21 mouse cellular contexts compared by ENCODE assay signal in genomic region chr12:32101306-32101705, GRCm38 (mm10). TPM values are rescaled to one million over a fixed set of nuclear protein-coding genes. Genes with fewer than 3 reads are reported as not detected.
A peak's percentile ranks its signal among the peaks of the same experiment; 100 is the strongest.
DNase-seq lines count a peak whose midpoint lies in the region; ATAC-seq and TF ChIP-seq lines count a peak whose summit lies in the region.
"Had no signal": no experiment of that assay in that cellular context is flagged by ENCODE, and none has a peak within 500 bp of the region (broad histone marks: within the 10 kb centered on the region; RNA-seq: fewer than 3 reads in every experiment).

No protein-coding gene starts in this region.

- no peak overlapping the region for H3K4me3 ChIP-seq in liver, embryonic 11.5 days (ENCODE audit: low read depth, low read length)
- no peak overlapping the region for H3K4me3 ChIP-seq in liver, postnatal 0 days (ENCODE audit: low read depth, low read length)
- H3K4me3 ChIP-seq: embryonic facial prominence, embryonic 10.5 days; forebrain, embryonic 12.5 days; heart, embryonic 15.5 days; hindbrain, embryonic 15.5 days; midbrain, embryonic 12.5 days had no signal

- H3K4me1 ChIP-seq in liver, embryonic 11.5 days (replicated peaks; ENCODE audit: control insufficient read depth, insufficient read depth, low read length) = peaks cover 40% of the 10 kb centered on the region
- peaks cover 35% of the 10 kb centered on the region for H3K4me1 ChIP-seq in liver, postnatal 0 days (ENCODE audit: insufficient read depth)
- H3K4me1 ChIP-seq: forebrain, embryonic 12.5 days; hindbrain, embryonic 15.5 days had no signal

- 91% methylated on average over 4 of the region's 4 CpGs for WGBS in liver, embryonic 11.5 days
- WGBS in liver, postnatal 0 days (ENCODE audit: insufficient replicate concordance) = 84% methylated on average over 4 of the region's 4 CpGs

- no peak for ATAC-seq in liver, embryonic 11.5 days (replicated peaks; ENCODE audit: low FRiP score)
- ATAC-seq in granulocyte monocyte progenitor cell, adult 5-6 weeks (replicated peaks; ENCODE audit: poor library complexity, severe bottlenecking) = peak; percentile 33; the same call in 1 of the 2 replicates
- no peak for ATAC-seq in liver, postnatal 0 days

- no peak overlapping the region for H3K27ac ChIP-seq in liver, embryonic 11.5 days (ENCODE audit: low read depth, low read length)
- H3K27ac ChIP-seq in liver, postnatal 0 days (ENCODE audit: low read depth) = peak overlapping the region; percentile 49; the same call in 1 of the 2 replicates
- H3K27ac ChIP-seq: embryonic facial prominence, embryonic 10.5 days; forebrain, embryonic 12.5 days; heart, embryonic 15.5 days; hindbrain, embryonic 15.5 days; midbrain, embryonic 12.5 days; stomach, postnatal 0 days had no signal

- peak; percentile 55 for DNase-seq in liver
- no peak for DNase-seq in liver, embryonic 11.5 days (ENCODE audit: low spot score)
- DNase-seq in B cell, adult 2 months = peak; percentile 49 to 61
- DNase-seq in liver, postnatal 0 days = no peak
- no peak for DNase-seq in T-cell, adult 2 months (ENCODE audit: low spot score)
- no peak for DNase-seq in thymus, postnatal 36 days
- DNase-seq: adrenal gland, postnatal 10 days; cerebellum, adult 9-11 months; gastrocnemius, postnatal 25 days; kidney, adult 8-10 months; kidney, postnatal 10 days; lung, adult 18-20 months; lung, postnatal 14 days; thymus, adult 2 months had no signal

- TF ChIP-seq EP300 in liver, postnatal 0 days (IDR thresholded peaks at IDR 0.05; ENCODE audit: low read depth) = no peak

- H3K27me3 ChIP-seq in liver, embryonic 11.5 days (replicated peaks; ENCODE audit: control insufficient read depth, insufficient read depth, low read length) = no peaks in the 10 kb centered on the region
- no peaks in the 10 kb centered on the region for H3K27me3 ChIP-seq in liver, postnatal 0 days (ENCODE audit: insufficient read depth, low read length)
- H3K27me3 ChIP-seq: forebrain, embryonic 12.5 days; heart, embryonic 15.5 days; hindbrain, embryonic 15.5 days; midbrain, embryonic 12.5 days had no signal

- H3K9ac ChIP-seq in liver, embryonic 11.5 days (ENCODE audit: low read depth, low read length) = no peak overlapping the region
- H3K9ac ChIP-seq in liver, postnatal 0 days (replicated peaks) = no peak overlapping the region
- H3K9ac ChIP-seq: forebrain, embryonic 12.5 days; heart, embryonic 15.5 days; hindbrain, embryonic 15.5 days; midbrain, embryonic 12.5 days had no signal

- no peaks in the 10 kb centered on the region for H3K36me3 ChIP-seq in liver, embryonic 11.5 days (ENCODE audit: control insufficient read depth, insufficient read depth, low read length)
- H3K36me3 ChIP-seq in liver, postnatal 0 days (replicated peaks; ENCODE audit: insufficient read depth, low read length) = peaks cover 17% of the 10 kb centered on the region; the same call in 1 of the 2 replicates
- H3K36me3 ChIP-seq: embryonic facial prominence, embryonic 10.5 days; forebrain, embryonic 12.5 days; heart, embryonic 15.5 days; hindbrain, embryonic 15.5 days; midbrain, embryonic 12.5 days had no signal

- no peaks in the 10 kb centered on the region for H3K9me3 ChIP-seq in liver, embryonic 11.5 days (ENCODE audit: control insufficient read depth, low read length)
- H3K9me3 ChIP-seq in liver, postnatal 0 days (ENCODE audit: low read length) = no peaks in the 10 kb centered on the region
- H3K9me3 ChIP-seq: embryonic facial prominence, embryonic 10.5 days; forebrain, embryonic 12.5 days; heart, embryonic 15.5 days; hindbrain, embryonic 15.5 days; midbrain, embryonic 12.5 days had no signal

- no peak overlapping the region for H3K4me2 ChIP-seq in liver, embryonic 11.5 days
- no peak overlapping the region for H3K4me2 ChIP-seq in liver, postnatal 0 days (ENCODE audit: low read depth, low read length)
- H3K4me2 ChIP-seq: forebrain, embryonic 12.5 days; heart, embryonic 15.5 days; hindbrain, embryonic 15.5 days; midbrain, embryonic 12.5 days had no signal

- TF ChIP-seq CTCF in liver, postnatal 0 days (IDR thresholded peaks at IDR 0.05; ENCODE audit: low read depth) = no peak

RNA-seq across cellular contexts. Expression of gene Prkar2b, which starts 40.2 kb away (rescaled TPM):
- polyA plus RNA-seq in liver, embryonic 11.5 days (2014; fragmentation: Nextera tagmentation; extraction: Ambion mirVana) = 103 and 123 TPM in 2 replicates
- total RNA-seq in granulocyte monocyte progenitor cell, adult 5-6 weeks (2014; fragmentation: Nextera tagmentation) = 66.3 and 67.0 TPM in 2 replicates
- 94.8 and 95.1 TPM in 2 replicates for total RNA-seq in granulocyte monocyte progenitor cell, adult 5-6 weeks (2017)
- 34.0 and 34.6 TPM in 2 replicates for polyA plus RNA-seq in liver, postnatal 0 days (2015; fragmentation: Nextera tagmentation; extraction: Ambion mirVana)

Comparison
In these comparisons a context has a peak if more than half of its experiments do, and no peak if none do; other contexts are left out.
1. DNase-seq: peak in liver (single experiment) and B cell, adult 2 months (2 of 2); none in liver, embryonic 11.5 days (single experiment), liver, postnatal 0 days (single experiment), T-cell, adult 2 months (single experiment) and thymus, postnatal 36 days (0 of 2).